8 mouse cellular contexts compared by ENCODE assay signal in genomic region chr7:4684203-4684602, GRCm38 (mm10). TPM values are rescaled to one million over a fixed set of nuclear protein-coding genes. Genes with fewer than 3 reads are reported as not detected.
DNase-seq lines count a peak whose midpoint lies in the region; ATAC-seq and TF ChIP-seq lines count a peak whose summit lies in the region.

No protein-coding gene starts in this region.

- ATAC-seq in kidney, embryonic 15.5 days (replicated peaks; ENCODE audit: low FRiP score) = no peak
- no peak; the same call in 1 of the 2 replicates for ATAC-seq in hindbrain, embryonic 13.5 days (ENCODE audit: low FRiP score)
- ATAC-seq in midbrain, embryonic 14.5 days (ENCODE audit: low FRiP score, low TSS enrichment) = 0 out of 2 replicates have a peak, but pooled peaks have one; percentile 2

- H3K9me3 ChIP-seq in kidney, embryonic 15.5 days (replicated peaks) = no peaks in the 10 kb centered on the region
- H3K9me3 ChIP-seq in hindbrain, embryonic 13.5 days = no peaks in the 10 kb centered on the region
- no peaks in the 10 kb centered on the region for H3K9me3 ChIP-seq in midbrain, embryonic 14.5 days (ENCODE audit: control insufficient read depth, low read length)

- H3K4me3 ChIP-seq in kidney, embryonic 15.5 days (replicated peaks) = peak overlapping the region; percentile 89
- H3K4me3 ChIP-seq in cortical plate, adult 2 months (ENCODE audit: insufficient read depth, low read length) = peak overlapping the region; percentile 67
- H3K4me3 ChIP-seq in hindbrain, embryonic 13.5 days = peak overlapping the region; percentile 79
- peak overlapping the region; percentile 73 for H3K4me3 ChIP-seq in midbrain, embryonic 14.5 days (replicated peaks; ENCODE audit: low read depth, low read length)

- peak overlapping the region; percentile 81 for H3K27ac ChIP-seq in kidney, embryonic 15.5 days
- H3K27ac ChIP-seq in cortical plate, adult 2 months (ENCODE audit: insufficient read depth, low read length) = no peak overlapping the region
- H3K27ac ChIP-seq in hindbrain, embryonic 13.5 days = peak overlapping the region; percentile 85
- H3K27ac ChIP-seq in midbrain, embryonic 14.5 days (replicated peaks; ENCODE audit: low read depth, low read length) = no peak overlapping the region

- H3K4me1 ChIP-seq in kidney, embryonic 15.5 days = peaks cover 12% of the 10 kb centered on the region
- H3K4me1 ChIP-seq in cortical plate, adult 2 months (ENCODE audit: control insufficient read depth, insufficient read depth, low read length) = peaks cover 2% of the 10 kb centered on the region; the same call in 1 of the 2 replicates
- H3K4me1 ChIP-seq in hindbrain, embryonic 13.5 days (replicated peaks) = peaks cover 11% of the 10 kb centered on the region
- peaks cover 7% of the 10 kb centered on the region for H3K4me1 ChIP-seq in midbrain, embryonic 14.5 days (ENCODE audit: control insufficient read depth, insufficient read depth, low read length)

- 2% methylated on average over 13 of the region's 13 CpGs for WGBS in kidney, embryonic 15.5 days
- WGBS in hindbrain, embryonic 13.5 days = 0% methylated on average over 13 of the region's 13 CpGs
- WGBS in midbrain, embryonic 14.5 days = 1% methylated on average over 13 of the region's 13 CpGs

- H3K36me3 ChIP-seq in kidney, embryonic 15.5 days = peaks cover 34% of the 10 kb centered on the region
- H3K36me3 ChIP-seq in hindbrain, embryonic 13.5 days = peaks cover 27% of the 10 kb centered on the region
- H3K36me3 ChIP-seq in midbrain, embryonic 14.5 days (ENCODE audit: control insufficient read depth, insufficient read depth, low read length) = peaks cover 18% of the 10 kb centered on the region

- H3K4me2 ChIP-seq in kidney, embryonic 15.5 days = peak overlapping the region; percentile 94
- peak overlapping the region; percentile 94 for H3K4me2 ChIP-seq in hindbrain, embryonic 13.5 days
- peak overlapping the region; percentile 92 for H3K4me2 ChIP-seq in midbrain, embryonic 14.5 days (ENCODE audit: low read length)

- H3K9ac ChIP-seq in kidney, embryonic 15.5 days = peak overlapping the region; percentile 59
- peak overlapping the region; percentile 73 for H3K9ac ChIP-seq in hindbrain, embryonic 13.5 days
- peak overlapping the region; percentile 59 for H3K9ac ChIP-seq in midbrain, embryonic 14.5 days (replicated peaks; ENCODE audit: low read length)

- no peak for DNase-seq in kidney, adult 11 months
- no peak for DNase-seq in midbrain, embryonic 14.5 days
- DNase-seq in Muller cell, postnatal 12 days (ENCODE audit: inconsistent ontology term) = no peak
- no peak for DNase-seq in kidney, adult 9 months
- DNase-seq in urinary bladder, postnatal 4 days (ENCODE audit: low spot score in 2 of 2) = no peak

- no peaks in the 10 kb centered on the region for H3K27me3 ChIP-seq in kidney, embryonic 15.5 days
- H3K27me3 ChIP-seq in hindbrain, embryonic 13.5 days = no peaks in the 10 kb centered on the region
- H3K27me3 ChIP-seq in midbrain, embryonic 14.5 days (ENCODE audit: control insufficient read depth, insufficient read depth, low read length) = no peaks in the 10 kb centered on the region

- no peak for TF ChIP-seq POLR2A in cortical plate, adult 2 months (IDR thresholded peaks at IDR 0.05; ENCODE audit: extremely low read depth, insufficient read depth, low read length)

- no peak for TF ChIP-seq CTCF in cortical plate, adult 2 months (IDR thresholded peaks at IDR 0.05; ENCODE audit: extremely low read depth, insufficient read depth, low read length)

RNA-seq across cellular contexts. Expression of gene Hspbp1, which starts 0.7 kb away (rescaled TPM):
- 112 and 119 TPM in 2 replicates for polyA plus RNA-seq in kidney, embryonic 15.5 days (2015; fragmentation: Nextera tagmentation; extraction: Ambion mirVana)
- 107 and 108 TPM in 2 replicates for polyA plus RNA-seq in cortical plate, adult 2 months (2012; rRNA removed)
- 128 and 137 TPM in 2 replicates for polyA plus RNA-seq in hindbrain, embryonic 13.5 days (2015; fragmentation: Nextera tagmentation; extraction: Ambion mirVana)
- polyA plus RNA-seq in midbrain, embryonic 14.5 days (2014; fragmentation: Nextera tagmentation; extraction: Ambion mirVana) = 136 and 169 TPM in 2 replicates

RNA-seq across cellular contexts. Expression of gene Brsk1, which starts 6.2 kb away (rescaled TPM):
- polyA plus RNA-seq in kidney, embryonic 15.5 days (2015; fragmentation: Nextera tagmentation; extraction: Ambion mirVana) = 1.1 and 1.6 TPM in 2 replicates
- polyA plus RNA-seq in cortical plate, adult 2 months (2012; rRNA removed) = 305 and 330 TPM in 2 replicates
- polyA plus RNA-seq in hindbrain, embryonic 13.5 days (2015; fragmentation: Nextera tagmentation; extraction: Ambion mirVana) = 7.2 and 7.5 TPM in 2 replicates
- polyA plus RNA-seq in midbrain, embryonic 14.5 days (2014; fragmentation: Nextera tagmentation; extraction: Ambion mirVana) = 10.0 and 10.8 TPM in 2 replicates

RNA-seq across cellular contexts. Expression of gene Ppp6r1, which starts 25.4 kb away (rescaled TPM):
- polyA plus RNA-seq in kidney, embryonic 15.5 days (2015; fragmentation: Nextera tagmentation; extraction: Ambion mirVana) = 7.4 and 7.8 TPM in 2 replicates
- polyA plus RNA-seq in cortical plate, adult 2 months (2012; rRNA removed) = 143 and 145 TPM in 2 replicates
- polyA plus RNA-seq in hindbrain, embryonic 13.5 days (2015; fragmentation: Nextera tagmentation; extraction: Ambion mirVana) = 9.7 and 12.4 TPM in 2 replicates
- 8.7 and 11.2 TPM in 2 replicates for polyA plus RNA-seq in midbrain, embryonic 14.5 days (2014; fragmentation: Nextera tagmentation; extraction: Ambion mirVana)

RNA-seq across cellular contexts. Expression of gene Tmem150b, which starts 40.8 kb away (rescaled TPM):
- polyA plus RNA-seq in kidney, embryonic 15.5 days (2015; fragmentation: Nextera tagmentation; extraction: Ambion mirVana) = 0.12 TPM in 1 of 2 replicates, not detected in the other
- polyA plus RNA-seq in cortical plate, adult 2 months (2012; rRNA removed) = 0.09 TPM in 1 of 2 replicates, not detected in the other
- 0.12 and 0.19 TPM in 2 replicates for polyA plus RNA-seq in hindbrain, embryonic 13.5 days (2015; fragmentation: Nextera tagmentation; extraction: Ambion mirVana)
- 0.12 and 0.42 TPM in 2 replicates for polyA plus RNA-seq in midbrain, embryonic 14.5 days (2014; fragmentation: Nextera tagmentation; extraction: Ambion mirVana)

RNA-seq across cellular contexts. Expression of gene Tmem86b, which starts 53.0 kb away (rescaled TPM):
- polyA plus RNA-seq in kidney, embryonic 15.5 days (2015; fragmentation: Nextera tagmentation; extraction: Ambion mirVana) = 1.5 and 1.6 TPM in 2 replicates
- polyA plus RNA-seq in cortical plate, adult 2 months (2012; rRNA removed) = 29.0 and 31.5 TPM in 2 replicates
- 3.5 and 3.8 TPM in 2 replicates for polyA plus RNA-seq in hindbrain, embryonic 13.5 days (2015; fragmentation: Nextera tagmentation; extraction: Ambion mirVana)
- 3.2 and 3.7 TPM in 2 replicates for polyA plus RNA-seq in midbrain, embryonic 14.5 days (2014; fragmentation: Nextera tagmentation; extraction: Ambion mirVana)

Comparison
In these comparisons a context has a peak if more than half of its experiments do, and no peak if none do; other contexts are left out.
1. H3K27ac ChIP-seq: peak in kidney, embryonic 15.5 days (single experiment) and hindbrain, embryonic 13.5 days (single experiment); none in cortical plate, adult 2 months (single experiment) and midbrain, embryonic 14.5 days (single experiment).
2. RNA of gene Brsk1, which starts 6.2 kb away (polyA plus RNA-seq): 305 to 330 TPM in cortical plate, adult 2 months; 10.0 to 10.8 TPM in midbrain, embryonic 14.5 days, 7.2 to 7.5 TPM in hindbrain, embryonic 13.5 days and 1.1 to 1.6 TPM in kidney, embryonic 15.5 days; every median in the first group is over 10 times any median in the second.
3. RNA of gene Ppp6r1, which starts 25.4 kb away (polyA plus RNA-seq): 143 to 145 TPM in cortical plate, adult 2 months; 9.7 to 12.4 TPM in hindbrain, embryonic 13.5 days, 8.7 to 11.2 TPM in midbrain, embryonic 14.5 days and 7.4 to 7.8 TPM in kidney, embryonic 15.5 days; every median in the first group is over 10 times any median in the second.
4. Peak in every context shown above with its lines, with median percentiles within 50 percentile points of each other: H3K4me2 ChIP-seq, H3K4me3 ChIP-seq and H3K9ac ChIP-seq.